8 mouse cellular contexts compared by ENCODE assay signal in genomic region chr2:28204167-28204566, GRCm38 (mm10). TPM values are rescaled to one million over a fixed set of nuclear protein-coding genes. Genes with fewer than 3 reads are reported as not detected.
A peak's percentile ranks its signal among the peaks of the same experiment; 100 is the strongest.
DNase-seq lines count a peak whose midpoint lies in the region; ATAC-seq and TF ChIP-seq lines count a peak whose summit lies in the region.

No protein-coding gene starts in this region.

- no peak overlapping the region for H3K4me2 ChIP-seq in forebrain, embryonic 12.5 days
- no peak overlapping the region for H3K4me2 ChIP-seq in lung, postnatal 0 days (replicated peaks; ENCODE audit: low read depth, low read length)

- peak; percentile 69 for DNase-seq in brain, embryonic 18.5 days (ENCODE audit: low read depth, low spot score)
- peak; percentile 88 for DNase-seq in layer of hippocampus, adult 9-11 months
- DNase-seq in lung, postnatal 0 days (ENCODE audit: low spot score), result peak; percentile 90
- DNase-seq in retina, adult 2 months (ENCODE audit: low read depth, low spot score), result peak; percentile 57
- DNase-seq in thymus, postnatal 36 days, result peak; percentile 58 to 70

- no peak overlapping the region for H3K4me3 ChIP-seq in ES-Bruce4 (ENCODE audit: low read depth, low read length)
- no peak overlapping the region for H3K4me3 ChIP-seq in forebrain, embryonic 12.5 days (replicated peaks)
- no peak overlapping the region for H3K4me3 ChIP-seq in lung, postnatal 0 days (ENCODE audit: low read depth, low read length)

- peaks cover 2% of the 10 kb centered on the region; the same call in 1 of the 2 replicates for H3K27me3 ChIP-seq in ES-Bruce4 (ENCODE audit: control insufficient read depth, insufficient read depth, low read length, poor library complexity, severe bottlenecking)
- peaks cover 37% of the 10 kb centered on the region for H3K27me3 ChIP-seq in forebrain, embryonic 12.5 days
- H3K27me3 ChIP-seq in lung, postnatal 0 days (replicated peaks; ENCODE audit: insufficient read depth, low read length), result peaks cover 7% of the 10 kb centered on the region; the same call in 1 of the 2 replicates

- no peak overlapping the region for H3K9ac ChIP-seq in ES-Bruce4 (ENCODE audit: low read depth, poor library complexity, severe bottlenecking)
- H3K9ac ChIP-seq in forebrain, embryonic 12.5 days, result no peak overlapping the region
- H3K9ac ChIP-seq in lung, postnatal 0 days (replicated peaks; ENCODE audit: low read depth), result no peak overlapping the region

- ATAC-seq in forebrain, embryonic 12.5 days (ENCODE audit: low FRiP score), result peak; percentile 9; the same call in 1 of the 2 replicates
- ATAC-seq in hematopoietic stem cell, adult 5-6 weeks (replicated peaks in 1 of 2; ENCODE audit: insufficient read depth in 1 of 2, low FRiP score in 2 of 2, low TSS enrichment in 1 of 2, low read depth in 1 of 2, poor library complexity in 2 of 2, severe bottlenecking in 2 of 2), result peak; percentile 63 to 73
- peak; percentile 36 for ATAC-seq in lung, postnatal 0 days

- TF ChIP-seq EP300 in ES-Bruce4 (IDR thresholded peaks at IDR 0.05; ENCODE audit: insufficient read depth, low read depth, low read length), result no peak
- TF ChIP-seq EP300 in lung, postnatal 0 days (IDR thresholded peaks at IDR 0.05), result no peak

- no peak for TF ChIP-seq POLR2A in ES-Bruce4 (IDR thresholded peaks at IDR 0.05; ENCODE audit: insufficient read depth, low read length)

- TF ChIP-seq CTCF in ES-Bruce4 (IDR thresholded peaks at IDR 0.05; ENCODE audit: low read depth, low read length), result peak; percentile 97
- TF ChIP-seq CTCF in lung, postnatal 0 days (IDR thresholded peaks at IDR 0.05), result peak; percentile 98

- H3K27ac ChIP-seq in ES-Bruce4 (ENCODE audit: insufficient read depth, low read length), result no peak overlapping the region
- H3K27ac ChIP-seq in forebrain, embryonic 12.5 days, result no peak overlapping the region
- H3K27ac ChIP-seq in lung, postnatal 0 days (ENCODE audit: low read length), result no peak overlapping the region

- 5% methylated on average over 9 of the region's 9 CpGs for whole genome bisulfite sequencing in forebrain, embryonic 12.5 days
- WGBS in lung, postnatal 0 days, result 5% methylated on average over 9 of the region's 9 CpGs

- H3K9me3 ChIP-seq in ES-Bruce4 (replicated peaks; ENCODE audit: control insufficient read depth, insufficient read depth, low read length, poor library complexity, severe bottlenecking), result no peaks in the 10 kb centered on the region
- H3K9me3 ChIP-seq in forebrain, embryonic 12.5 days, result no peaks in the 10 kb centered on the region
- no peaks in the 10 kb centered on the region for H3K9me3 ChIP-seq in lung, postnatal 0 days (ENCODE audit: low read length)

- H3K36me3 ChIP-seq in ES-Bruce4 (ENCODE audit: control insufficient read depth, insufficient read depth, low read length, poor library complexity, severe bottlenecking), result no peaks in the 10 kb centered on the region
- no peaks in the 10 kb centered on the region for H3K36me3 ChIP-seq in forebrain, embryonic 12.5 days (replicated peaks)
- H3K36me3 ChIP-seq in lung, postnatal 0 days (ENCODE audit: insufficient read depth, low read length), result no peaks in the 10 kb centered on the region

- H3K4me1 ChIP-seq in ES-Bruce4 (ENCODE audit: control insufficient read depth, insufficient read depth, low read length), result peaks cover 2% of the 10 kb centered on the region
- peaks cover 25% of the 10 kb centered on the region for H3K4me1 ChIP-seq in forebrain, embryonic 12.5 days
- H3K4me1 ChIP-seq in lung, postnatal 0 days (ENCODE audit: insufficient read depth, low read depth, low read length), result no peaks in the 10 kb centered on the region

RNA-seq across cellular contexts. Expression of gene Olfm1, which starts 11.4 kb away (rescaled TPM):
- 8.9 and 10.8 TPM in 2 replicates for polyA plus RNA-seq in ES-Bruce4 (2011; ENCODE audit: insufficient read depth, insufficient read length, low read depth, missing spikeins)
- polyA plus RNA-seq in forebrain, embryonic 12.5 days (2016; fragmentation: Nextera tagmentation; extraction: Ambion mirVana), result 79.8 and 81.5 TPM in 2 replicates
- 1.0 TPM in 1 of 2 replicates, not detected in the other for total RNA-seq in hematopoietic stem cell, adult 5-6 weeks (2017)
- 9.8 and 10.7 TPM in 2 replicates for polyA plus RNA-seq in lung, postnatal 0 days (2015; fragmentation: Nextera tagmentation; extraction: Ambion mirVana)

Comparison
In these comparisons a context has a peak if more than half of its experiments do, and no peak if none do; other contexts are left out.
1. ATAC-seq: peak in every context shown above with its lines; median percentile 68 in hematopoietic stem cell, adult 5-6 weeks; 36 in lung, postnatal 0 days; 9 in forebrain, embryonic 12.5 days.